Mouse (Mus musculus) lung, embryonic 15.5 days (tissue): ENCODE data around the gene Vwa8. TPM values are rescaled to one million over a fixed set of nuclear protein-coding genes. Genes with fewer than 3 reads are reported as not detected.

Experiments used
- ATAC-seq: fragments of 200-750 bp; cut with Nextera tagmentation; 2 replicates; pipeline ENCODE4 v1.8.0; 2017; ENCODE audit warnings: moderate number of reproducible peaks, borderline replicate concordance; ENCODE audit not compliant: low FRiP score, low TSS enrichment; ENCODE audit errors: extremely low read depth
- H3K27ac ChIP-seq: fragments of 300-500 bp; sonication (generic); 2 replicates; pipeline ENCODE4 v1.5.1; 2015; ENCODE audit warnings: moderate library complexity, mild to moderate bottlenecking, inconsistent platforms
- H3K27me3 ChIP-seq: fragments of 300-500 bp; sonication (generic); 2 replicates; pipeline ENCODE4 v1.6.1; 2015; ENCODE audit warnings: inconsistent platforms
- H3K36me3 ChIP-seq: fragments of 300-500 bp; sonication (generic); 2 replicates; pipeline ENCODE4 v1.6.1; 2015; ENCODE audit warnings: inconsistent platforms
- H3K4me1 ChIP-seq: fragments of 300-500 bp; sonication (generic); 2 replicates; pipeline ENCODE4 v1.6.1; 2015; ENCODE audit warnings: inconsistent platforms
- H3K4me2 ChIP-seq: fragments of 300-500 bp; sonication (generic); 2 replicates; pipeline ENCODE4 v1.6.1; 2015; ENCODE audit warnings: inconsistent platforms, mild to moderate bottlenecking, moderate library complexity
- H3K4me3 ChIP-seq: fragments of 300-500 bp; sonication (generic); 2 replicates; pipeline ENCODE4 v1.5.1; 2015; ENCODE audit warnings: mild to moderate bottlenecking, inconsistent platforms
- H3K9ac ChIP-seq: fragments of 300-500 bp; sonication (generic); 2 replicates; pipeline ENCODE4 v1.6.1; 2015; ENCODE audit warnings: inconsistent platforms
- H3K9me3 ChIP-seq: fragments of 300-500 bp; sonication (generic); 2 replicates; pipeline ENCODE4 v1.6.1; 2016; ENCODE audit warnings: inconsistent platforms
- WGBS: fragments of 180-500 bp; shearing (Covaris S2); methylation state at CpG from one replicate; pipeline ENCODE4 v1.1.7; 2015; 5-methylcytosine and 5-hydroxymethylcytosine counted together
- polyA plus RNA-seq: library from polyadenylated mRNA; unstranded; fragments of >200 nt; fragmentation: Nextera tagmentation; extraction: Ambion mirVana; gene quantifications from 2 replicates; pipeline ENCODE4 v1.2.1, GENCODE M21; 2015

The Vwa8 gene
- 10.3 TPM in 2 replicates for polyA plus RNA-seq

GRCm38 (mm10) chr14:78848941-78849911, at the start of gene Vwa8:
Gene Vwa8, plus strand, starts transcription at chr14:78849052.
- peak within 1 kb of the TSS; percentile 63 for H3K4me2 ChIP-seq
- WGBS: 1% methylated on average over 61 of the region's 61 CpGs
- no peaks in the 10 kb centered on the region for H3K36me3 ChIP-seq
- ATAC-seq: peak; percentile 95
- peaks cover 19% of the 10 kb centered on the region for H3K4me1 ChIP-seq
- no peaks in the 10 kb centered on the region for H3K27me3 ChIP-seq
- no peaks in the 10 kb centered on the region for H3K9me3 ChIP-seq
- peak within 1 kb of the TSS; percentile 62 for H3K9ac ChIP-seq
- H3K27ac ChIP-seq: peak within 1 kb of the TSS; percentile 81
- peak within 1 kb of the TSS; percentile 63 for H3K4me3 ChIP-seq

GRCm38 (mm10) chr14:78802378-78802777, 46.5 kb upstream of the Vwa8 start:
- no peaks in the 10 kb centered on the region for H3K36me3 ChIP-seq
- no peak overlapping the region for H3K4me3 ChIP-seq
- no peaks in the 10 kb centered on the region for H3K9me3 ChIP-seq
- no peaks in the 10 kb centered on the region for H3K27me3 ChIP-seq
- H3K4me2 ChIP-seq: no peak overlapping the region
- H3K4me1 ChIP-seq: no peaks in the 10 kb centered on the region
- no peak overlapping the region; the same call in 1 of the 2 replicates for H3K27ac ChIP-seq
- H3K9ac ChIP-seq: no peak overlapping the region
- 73% methylated on average over 2 of the region's 2 CpGs for WGBS
- ATAC-seq: peak; percentile 59; the same call in 1 of the 2 replicates

DNA sequence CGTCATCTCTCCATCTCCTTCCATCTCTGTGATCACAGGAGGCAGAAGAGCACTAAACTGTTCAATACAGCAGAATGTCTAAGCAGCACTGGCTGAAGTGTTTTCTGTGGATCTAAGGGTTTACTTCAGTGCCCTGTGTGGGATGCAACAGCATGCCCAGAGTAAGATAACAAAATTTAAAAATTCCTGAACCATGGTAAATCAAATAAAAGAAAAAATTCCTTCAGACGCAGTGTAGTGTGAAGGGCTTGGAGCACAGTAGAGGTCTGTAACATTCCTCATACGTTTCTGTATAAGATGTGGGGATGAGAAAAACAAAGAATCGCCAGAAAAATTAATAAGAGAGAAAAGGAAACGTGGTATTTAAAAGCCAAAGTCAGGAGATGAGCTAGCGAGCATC, 44.9 kb upstream of the Vwa8 start:
- no peak overlapping the region for H3K4me3 ChIP-seq
- H3K27ac ChIP-seq: no peak overlapping the region
- H3K27me3 ChIP-seq: no peaks in the 10 kb centered on the region
- no peaks in the 10 kb centered on the region for H3K36me3 ChIP-seq
- no peak overlapping the region for H3K4me2 ChIP-seq
- WGBS: 60% methylated on average over 6 of the region's 6 CpGs
- H3K9ac ChIP-seq: no peak overlapping the region
- H3K9me3 ChIP-seq: no peaks in the 10 kb centered on the region
- ATAC-seq: no peak
- no peaks in the 10 kb centered on the region for H3K4me1 ChIP-seq

GRCm38 (mm10) chr14:78812896-78813295, 36.0 kb upstream of the Vwa8 start:
- no peak for ATAC-seq
- no peaks in the 10 kb centered on the region for H3K27me3 ChIP-seq
- H3K9ac ChIP-seq: no peak overlapping the region
- H3K4me3 ChIP-seq: no peak overlapping the region
- no peak overlapping the region for H3K4me2 ChIP-seq
- no peaks in the 10 kb centered on the region for H3K9me3 ChIP-seq
- WGBS: 84% methylated on average over 2 of the region's 2 CpGs
- no peaks in the 10 kb centered on the region for H3K4me1 ChIP-seq
- no peak overlapping the region for H3K27ac ChIP-seq
- H3K36me3 ChIP-seq: no peaks in the 10 kb centered on the region

DNA sequence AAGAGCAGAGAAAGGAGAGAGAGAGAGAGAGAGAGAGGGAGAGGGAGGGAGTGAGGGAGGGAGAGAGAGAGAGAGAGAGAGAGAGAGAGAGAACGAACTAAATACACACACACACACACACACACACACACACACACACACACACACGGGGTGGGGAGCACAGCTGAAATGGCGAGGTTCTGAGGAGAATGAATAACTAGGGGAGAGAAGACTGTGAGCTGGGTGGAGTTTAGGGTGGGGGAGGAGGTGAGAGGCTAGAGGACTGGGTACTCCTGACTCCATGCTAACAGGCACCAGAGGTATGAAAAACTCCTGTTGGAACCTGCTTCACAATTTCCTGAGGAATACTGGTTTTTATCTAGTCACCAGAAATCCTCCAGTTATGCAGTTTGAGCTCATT, 32.4 kb upstream of the Vwa8 start:
- WGBS: 26% methylated on average over 3 of the region's 3 CpGs
- no peak overlapping the region for H3K9ac ChIP-seq
- no peak for ATAC-seq

DNA sequence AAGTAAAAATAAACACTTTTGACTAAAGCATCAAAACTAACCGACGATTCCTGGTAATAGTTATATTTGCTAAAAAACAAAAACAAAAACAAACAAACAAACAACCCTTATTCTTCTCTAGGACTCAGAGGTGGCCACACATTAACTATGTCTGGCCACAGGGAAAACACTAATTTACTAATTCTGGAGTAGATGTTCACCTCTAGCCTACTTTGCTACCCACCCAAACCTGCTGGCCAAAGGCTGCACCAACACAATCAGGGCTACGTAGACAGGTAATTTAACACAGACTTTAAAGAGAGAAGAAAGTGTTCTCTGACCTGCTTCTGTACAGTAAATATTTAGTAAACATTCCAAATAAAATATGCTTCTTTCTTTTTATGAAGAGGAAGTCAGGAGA, 31.2 kb upstream of the Vwa8 start:
- H3K4me3 ChIP-seq: no peak overlapping the region
- H3K4me1 ChIP-seq: no peaks in the 10 kb centered on the region
- H3K27ac ChIP-seq: no peak overlapping the region
- no peak for ATAC-seq
- no peaks in the 10 kb centered on the region for H3K9me3 ChIP-seq
- no peaks in the 10 kb centered on the region for H3K36me3 ChIP-seq
- H3K27me3 ChIP-seq: no peaks in the 10 kb centered on the region
- no peak overlapping the region for H3K4me2 ChIP-seq
- H3K9ac ChIP-seq: no peak overlapping the region
- 83% methylated on average over 3 of the region's 3 CpGs for WGBS

More for the DNA sequence above, 32.4 kb upstream of the Vwa8 start:
- Histone ChIP-seq H3K4me3 (no peak overlapping the region), H3K27ac (no peak overlapping the region), H3K36me3 (no peaks in the 10 kb centered on the region), H3K27me3 (no peaks in the 10 kb centered on the region), H3K4me1 (no peaks in the 10 kb centered on the region), H3K4me2 (no peak overlapping the region), H3K9me3 (no peaks in the 10 kb centered on the region)

GRCm38 (mm10) chr14:78818406-78818805, 30.4 kb upstream of the Vwa8 start:
- WGBS: 53% methylated on average over 3 of the region's 3 CpGs
- H3K4me2 ChIP-seq: no peak overlapping the region

GRCm38 (mm10) chr14:78824013-78824412, 24.8 kb upstream of the Vwa8 start:
- no peak overlapping the region for H3K9ac ChIP-seq
- WGBS: 69% methylated on average over 4 of the region's 4 CpGs
- H3K36me3 ChIP-seq: no peaks in the 10 kb centered on the region
- ATAC-seq: no peak
- H3K27me3 ChIP-seq: no peaks in the 10 kb centered on the region
- no peaks in the 10 kb centered on the region for H3K4me1 ChIP-seq
- no peaks in the 10 kb centered on the region for H3K9me3 ChIP-seq
- no peak overlapping the region for H3K4me3 ChIP-seq
- no peak overlapping the region for H3K4me2 ChIP-seq
- no peak overlapping the region for H3K27ac ChIP-seq

More at GRCm38 (mm10) chr14:78818406-78818805, 30.4 kb upstream of the Vwa8 start:
- Histone ChIP-seq H3K9me3 (no peaks in the 10 kb centered on the region), H3K9ac (no peak overlapping the region), H3K27me3 (no peaks in the 10 kb centered on the region), H3K4me1 (no peaks in the 10 kb centered on the region), H3K36me3 (no peaks in the 10 kb centered on the region), H3K4me3 (no peak overlapping the region), H3K27ac (no peak overlapping the region)
- ATAC-seq: no peak

GRCm38 (mm10) chr14:78824507-78824906, 24.3 kb upstream of the Vwa8 start:
- Histone ChIP-seq H3K9ac (no peak overlapping the region), H3K27me3 (no peaks in the 10 kb centered on the region), H3K9me3 (no peaks in the 10 kb centered on the region), H3K27ac (no peak overlapping the region), H3K36me3 (no peaks in the 10 kb centered on the region), H3K4me3 (no peak overlapping the region), H3K4me1 (no peaks in the 10 kb centered on the region), H3K4me2 (no peak overlapping the region)
- ATAC-seq: no peak
- 69% methylated on average over 4 of the region's 4 CpGs for WGBS

- ATAC-seq: no peak
- H3K9me3 ChIP-seq: no peaks in the 10 kb centered on the region
These were observed 17.7 kb upstream of the Vwa8 start for GRCm38 (mm10) chr14:78831158-78831557.

DNA sequence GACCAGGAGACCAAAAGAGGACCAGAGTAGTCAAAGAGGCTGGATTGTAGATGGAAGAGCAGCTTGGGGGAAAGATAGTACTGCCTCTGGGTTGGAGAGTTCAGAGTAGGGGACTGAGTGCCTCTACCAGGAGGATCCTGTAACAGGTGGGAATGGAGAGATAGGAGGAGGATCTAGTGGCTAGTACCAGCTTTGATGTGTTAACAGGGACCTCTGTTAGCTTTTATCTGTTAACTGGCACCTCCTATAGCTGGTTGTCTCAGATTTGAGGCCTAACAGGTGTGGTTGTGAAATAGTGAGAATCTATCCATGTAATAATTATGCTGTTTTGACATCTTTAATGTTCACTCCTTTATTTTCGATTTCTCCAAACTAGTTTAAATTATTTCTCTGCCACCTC, 904 bp upstream of the Vwa8 start:
- WGBS: 72% methylated on average over 1 of the region's 1 CpGs
- H3K4me3 ChIP-seq: no peak overlapping the region
- H3K4me2 ChIP-seq: peak overlapping the region; percentile 63; the same call in 1 of the 2 replicates
- no peaks in the 10 kb centered on the region for H3K27me3 ChIP-seq
- peaks cover 19% of the 10 kb centered on the region for H3K4me1 ChIP-seq
- H3K9me3 ChIP-seq: no peaks in the 10 kb centered on the region
- no peak overlapping the region for H3K9ac ChIP-seq
- ATAC-seq: no peak
- no peaks in the 10 kb centered on the region for H3K36me3 ChIP-seq
- no peak overlapping the region for H3K27ac ChIP-seq

More at GRCm38 (mm10) chr14:78831158-78831557, 17.7 kb upstream of the Vwa8 start:
- no peak overlapping the region for H3K4me2 ChIP-seq
- H3K9ac ChIP-seq: no peak overlapping the region
- H3K27ac ChIP-seq: no peak overlapping the region
- WGBS: 86% methylated on average over 4 of the region's 4 CpGs
- no peaks in the 10 kb centered on the region for H3K27me3 ChIP-seq
- H3K4me1 ChIP-seq: no peaks in the 10 kb centered on the region
- H3K4me3 ChIP-seq: no peak overlapping the region
- no peaks in the 10 kb centered on the region for H3K36me3 ChIP-seq

DNA sequence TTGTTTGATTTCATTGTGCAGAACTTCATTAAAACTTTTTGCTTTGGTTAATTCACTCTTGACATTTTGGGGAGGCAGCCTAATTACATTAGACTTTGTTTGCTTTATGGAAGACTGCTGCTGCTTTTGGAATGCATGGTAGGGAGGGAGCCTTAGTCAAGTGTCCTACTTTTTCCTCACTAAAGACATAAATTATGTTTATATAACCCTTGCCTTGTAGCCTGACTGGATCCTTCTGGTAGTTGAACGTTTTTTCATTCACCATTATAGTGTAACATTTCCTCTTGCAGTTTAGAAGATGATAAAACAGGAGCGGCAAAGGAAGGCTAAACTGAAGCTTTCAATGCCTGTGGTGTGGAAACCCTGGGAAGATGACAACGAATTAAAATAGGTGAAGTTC, 375 bp upstream of the Vwa8 start:
- H3K4me1 ChIP-seq: peaks cover 19% of the 10 kb centered on the region
- H3K27ac ChIP-seq: peak overlapping the region; percentile 81
- ATAC-seq: 0 out of 2 replicates have a peak, but pooled peaks have one; percentile 50
- H3K4me3 ChIP-seq: peak overlapping the region; percentile 63
- no peaks in the 10 kb centered on the region for H3K36me3 ChIP-seq
- peak overlapping the region; percentile 62 for H3K9ac ChIP-seq
- WGBS: 0% methylated on average over 3 of the region's 3 CpGs
- H3K9me3 ChIP-seq: no peaks in the 10 kb centered on the region
- H3K27me3 ChIP-seq: no peaks in the 10 kb centered on the region
- peak overlapping the region; percentile 63 for H3K4me2 ChIP-seq
